Mouse (Mus musculus) C2C12 (cell line): ENCODE data around the gene Gfod2.

Experiments used
- CTCF ChIP-seq: IDR thresholded peaks from one replicate; pipeline ENCODE4 v1.5.1; 2011; ENCODE audit not compliant: control insufficient read depth, insufficient read depth, insufficient read length
- FOSL1 ChIP-seq: IDR thresholded peaks from one replicate; pipeline ENCODE4 v1.8.0; 2011; ENCODE audit warnings: mild to moderate bottlenecking, low read length; ENCODE audit not compliant: poor library complexity, insufficient read depth, severe bottlenecking
- MAX ChIP-seq: IDR thresholded peaks from one replicate; pipeline ENCODE4 v1.6.1; 2011; ENCODE audit warnings: mild to moderate bottlenecking, control low read depth
- MYOG ChIP-seq: IDR thresholded peaks from one replicate; pipeline ENCODE4 v1.6.1; 2011; ENCODE audit not compliant: control insufficient read depth, insufficient read length; ENCODE audit errors: extremely low read depth
- USF1 ChIP-seq: IDR thresholded peaks from one replicate; pipeline ENCODE4 v1.6.1; 2011; ENCODE audit warnings: low read depth, mild to moderate bottlenecking, control low read depth, moderate library complexity

GRCm38 (mm10) chr8:105677891-105678290, 80.6 kb downstream of the Gfod2 start:
- no peak for TF ChIP-seq CTCF
- no peak for TF ChIP-seq MAX
- TF ChIP-seq USF1, result no peak
- TF ChIP-seq FOSL1, result no peak
- no peak for TF ChIP-seq MYOG
